Mouse (Mus musculus) forebrain, embryonic 13.5 days (tissue): ENCODE measurements around the gene Tnks2. TPM values are rescaled to one million over a fixed set of nuclear protein-coding genes. Genes with fewer than 3 reads are reported as not detected.

Experiments used
- ATAC-seq: fragments of 200-750 bp; cut with Nextera tagmentation; 2 replicates; pipeline ENCODE4 v1.8.0; 2017
- H3K27ac ChIP-seq: fragments of 300-500 bp; sonication (generic); 2 replicates; pipeline ENCODE4 v1.5.1; 2015; ENCODE audit warnings: inconsistent platforms, mild to moderate bottlenecking, moderate library complexity
- H3K27me3 ChIP-seq: fragments of 300-500 bp; sonication (generic); 2 replicates; pipeline ENCODE4 v1.6.1; 2015; ENCODE audit warnings: mild to moderate bottlenecking, inconsistent platforms
- H3K36me3 ChIP-seq: fragments of 300-500 bp; sonication (generic); 2 replicates; pipeline ENCODE4 v1.6.1; 2015; ENCODE audit warnings: mild to moderate bottlenecking, inconsistent platforms; ENCODE audit not compliant: poor library complexity, severe bottlenecking
- H3K4me1 ChIP-seq: fragments of 300-500 bp; sonication (generic); 2 replicates; pipeline ENCODE4 v1.6.1; 2015; ENCODE audit warnings: inconsistent platforms
- H3K4me2 ChIP-seq: fragments of 300-500 bp; sonication (generic); 2 replicates; pipeline ENCODE4 v1.6.1; 2015; ENCODE audit warnings: inconsistent platforms, mild to moderate bottlenecking, moderate library complexity
- H3K4me3 ChIP-seq: fragments of 300-500 bp; sonication (generic); 2 replicates; pipeline ENCODE4 v1.5.1; 2015; ENCODE audit warnings: mild to moderate bottlenecking, inconsistent platforms
- H3K9ac ChIP-seq: fragments of 300-500 bp; sonication (generic); 2 replicates; pipeline ENCODE4 v1.6.1; 2015; ENCODE audit warnings: mild to moderate bottlenecking, inconsistent platforms
- H3K9me3 ChIP-seq: fragments of 300-500 bp; sonication (generic); replicated peaks from 2 replicates; pipeline ENCODE4 v1.6.1; 2016; ENCODE audit warnings: inconsistent platforms
- WGBS: fragments of 180-500 bp; shearing (Covaris S2); methylation state at CpG from one replicate; pipeline ENCODE4 v1.1.7; 2015; 5-methylcytosine and 5-hydroxymethylcytosine counted together
- polyA plus RNA-seq: library from polyadenylated mRNA; unstranded; fragments of >200 nt; fragmentation: Nextera tagmentation; extraction: Ambion mirVana; gene quantifications from 2 replicates; pipeline ENCODE4 v1.2.1, GENCODE M21; 2015

Tnks2 gene
- polyA plus RNA-seq, 1 experiment from 2014 or later: 41.5 TPM

- Histone ChIP-seq H3K4me3 (peak overlapping the region; percentile 95), H3K27me3 (no peaks in the 10 kb centered on the region), H3K9me3 (no peaks in the 10 kb centered on the region), H3K9ac (peak overlapping the region; percentile 89), H3K36me3 (no peaks in the 10 kb centered on the region), H3K4me1 (peaks cover 26% of the 10 kb centered on the region), H3K27ac (peak overlapping the region; percentile 88), H3K4me2 (peak overlapping the region; percentile 87)
- WGBS: under 1% methylated on average over 26 of the region's 26 CpGs
- ATAC-seq: no peak
These were observed 92.7 kb downstream of the Tnks2 start for GRCm38 (mm10) chr19:36926553-36927236.

DNA sequence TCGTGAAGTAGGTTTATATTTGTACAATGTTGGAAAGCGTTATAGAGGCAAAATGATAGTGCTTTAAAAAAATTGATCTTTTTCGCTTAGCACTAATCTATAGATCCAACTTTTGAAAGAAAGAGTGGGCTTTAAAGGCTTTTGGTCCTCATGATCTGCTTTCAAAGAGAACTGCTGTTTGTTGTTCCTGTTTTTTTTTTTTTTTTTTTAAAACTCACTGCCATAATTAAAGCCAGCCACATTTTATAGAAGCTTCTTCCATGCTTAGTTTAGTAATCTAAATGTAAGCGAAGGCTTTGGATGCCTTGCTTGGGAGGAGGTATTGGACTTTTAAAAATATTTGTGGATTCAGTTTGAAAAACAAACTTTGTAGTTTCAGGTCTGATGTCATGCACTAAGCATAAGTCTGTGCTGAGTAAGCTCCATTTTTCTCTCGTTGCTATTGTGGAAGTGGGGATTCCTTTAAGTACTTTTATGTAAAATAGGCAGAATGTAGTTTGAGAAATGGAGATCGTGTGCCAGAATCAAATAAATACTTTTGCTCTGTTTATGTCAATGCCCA, 93.8 kb downstream of the Tnks2 start:
- Histone ChIP-seq H3K27me3 (no peaks in the 10 kb centered on the region), H3K36me3 (no peaks in the 10 kb centered on the region), H3K4me1 (peaks cover 26% of the 10 kb centered on the region), H3K9me3 (no peaks in the 10 kb centered on the region), H3K27ac (no peak overlapping the region), H3K9ac (no peak overlapping the region), H3K4me2 (peak overlapping the region; percentile 87), H3K4me3 (no peak overlapping the region; the same call in 1 of the 2 replicates)
- ATAC-seq: no peak
- WGBS: 88% methylated on average over 6 of the region's 6 CpGs

- peaks cover 25% of the 10 kb centered on the region for H3K4me1 ChIP-seq
- H3K9me3 ChIP-seq: no peaks in the 10 kb centered on the region
- no peaks in the 10 kb centered on the region for H3K36me3 ChIP-seq
- no peak for ATAC-seq
- no peak overlapping the region for H3K27ac ChIP-seq
- H3K4me3 ChIP-seq: no peak overlapping the region
- no peaks in the 10 kb centered on the region for H3K27me3 ChIP-seq
- no peak overlapping the region for H3K4me2 ChIP-seq
- H3K9ac ChIP-seq: no peak overlapping the region
These were observed 95.8 kb downstream of the Tnks2 start for GRCm38 (mm10) chr19:36929816-36930215.

DNA sequence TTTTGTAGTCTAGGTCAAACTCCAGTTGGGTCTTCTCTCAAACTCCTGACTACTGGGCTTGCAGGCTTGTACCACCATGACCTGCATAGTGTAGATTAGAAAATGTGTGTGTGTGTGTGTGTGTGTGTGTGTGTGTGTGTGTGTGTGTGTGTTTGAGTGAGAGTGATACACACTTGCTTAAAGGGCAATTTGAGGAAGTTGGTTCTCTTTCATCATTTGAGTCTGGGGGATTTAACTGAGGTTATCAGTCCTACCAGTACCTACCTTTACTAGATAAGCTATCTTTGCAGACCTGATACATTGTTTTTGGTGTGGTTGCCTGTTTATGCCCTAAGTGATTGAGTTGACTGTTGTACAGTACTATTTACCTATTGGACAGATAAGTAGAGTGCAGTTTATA, 98.1 kb downstream of the Tnks2 start:
- no peak overlapping the region for H3K4me3 ChIP-seq
- no peaks in the 10 kb centered on the region for H3K9me3 ChIP-seq
- no peak overlapping the region for H3K9ac ChIP-seq
- H3K4me2 ChIP-seq: no peak overlapping the region
- H3K27ac ChIP-seq: no peak overlapping the region
- no peak for ATAC-seq
- no peaks in the 10 kb centered on the region for H3K36me3 ChIP-seq
- H3K4me1 ChIP-seq: peaks cover 14% of the 10 kb centered on the region
- no peaks in the 10 kb centered on the region for H3K27me3 ChIP-seq

DNA sequence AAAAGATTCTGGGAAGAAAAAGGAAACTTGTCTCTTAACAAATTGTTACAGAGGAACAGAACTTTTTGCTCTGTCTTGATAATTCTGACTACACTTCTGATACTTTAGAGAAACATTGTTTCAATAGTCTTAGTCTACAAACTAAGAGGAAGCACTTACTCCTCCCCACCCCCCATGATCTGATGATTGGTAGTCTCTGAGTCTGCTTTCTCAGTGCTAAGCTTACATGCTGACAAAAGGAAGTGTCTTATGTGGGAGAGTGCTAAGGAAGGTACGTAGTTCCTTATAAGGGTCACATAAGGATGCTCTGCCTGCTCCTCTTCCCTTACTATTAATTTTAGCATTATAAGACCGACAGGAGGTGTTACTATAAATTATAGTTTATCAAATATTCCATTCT, 98.6 kb downstream of the Tnks2 start:
- H3K9me3 ChIP-seq: no peaks in the 10 kb centered on the region
- H3K27me3 ChIP-seq: no peaks in the 10 kb centered on the region
- no peak overlapping the region for H3K9ac ChIP-seq
- H3K4me2 ChIP-seq: no peak overlapping the region
- no peak overlapping the region for H3K27ac ChIP-seq
- H3K4me3 ChIP-seq: no peak overlapping the region
- peaks cover 9% of the 10 kb centered on the region; the same call in 1 of the 2 replicates for H3K4me1 ChIP-seq
- no peak for ATAC-seq
- WGBS: 92% methylated on average over 2 of the region's 2 CpGs
- H3K36me3 ChIP-seq: no peaks in the 10 kb centered on the region

GRCm38 (mm10) chr19:36936285-36936684, 102.3 kb downstream of the Tnks2 start:
- Histone ChIP-seq H3K27me3 (no peaks in the 10 kb centered on the region), H3K9me3 (no peaks in the 10 kb centered on the region), H3K9ac (no peak overlapping the region), H3K4me2 (no peak overlapping the region), H3K36me3 (no peaks in the 10 kb centered on the region; the same call in 1 of the 2 replicates), H3K4me3 (no peak overlapping the region), H3K27ac (no peak overlapping the region), H3K4me1 (no peaks in the 10 kb centered on the region)
- WGBS: 95% methylated on average over 4 of the region's 4 CpGs
- no peak for ATAC-seq

GRCm38 (mm10) chr19:36938008-36938407, 104.0 kb downstream of the Tnks2 start:
- Histone ChIP-seq H3K4me3 (no peak overlapping the region), H3K27me3 (no peaks in the 10 kb centered on the region), H3K36me3 (no peaks in the 10 kb centered on the region; the same call in 1 of the 2 replicates), H3K27ac (no peak overlapping the region), H3K9ac (no peak overlapping the region), H3K4me1 (no peaks in the 10 kb centered on the region), H3K4me2 (no peak overlapping the region), H3K9me3 (no peaks in the 10 kb centered on the region)
- no peak for ATAC-seq

- Histone ChIP-seq H3K9me3 (no peaks in the 10 kb centered on the region), H3K9ac (no peak overlapping the region)
- 97% methylated on average over 1 of the region's 1 CpGs for WGBS
These were observed 106.0 kb downstream of the Tnks2 start for GRCm38 (mm10) chr19:36940064-36940463.

More at GRCm38 (mm10) chr19:36940064-36940463, 106.0 kb downstream of the Tnks2 start:
- ATAC-seq: no peak
- Histone ChIP-seq H3K4me1 (no peaks in the 10 kb centered on the region), H3K27ac (no peak overlapping the region), H3K36me3 (no peaks in the 10 kb centered on the region; the same call in 1 of the 2 replicates), H3K27me3 (no peaks in the 10 kb centered on the region), H3K4me3 (no peak overlapping the region), H3K4me2 (no peak overlapping the region)

Other genes starting within 250 kb of the Tnks2 start
- 3.7 and 4.9 TPM in 2 replicates for gene Ppp1r3c, start 97.6 kb upstream of the Tnks2 start, polyA plus RNA-seq
- gene Fgfbp3, start 85.4 kb downstream of the Tnks2 start, polyA plus RNA-seq: 25.5 and 26.2 TPM in 2 replicates
- gene Btaf1, start 91.8 kb downstream of the Tnks2 start, polyA plus RNA-seq: 11.0 and 12.3 TPM in 2 replicates